Mouse (Mus musculus) lung, embryonic 15.5 days (tissue): ENCODE results near the gene Ebna1bp2. TPM values are rescaled to one million over a fixed set of nuclear protein-coding genes. Genes with fewer than 3 reads are reported as not detected.

ENCODE experiments used
- ATAC-seq: fragments of 200-750 bp; cut with Nextera tagmentation; 2 replicates; pipeline ENCODE4 v1.8.0; 2017; ENCODE audit warnings: moderate number of reproducible peaks, borderline replicate concordance; ENCODE audit not compliant: low FRiP score, low TSS enrichment; ENCODE audit errors: extremely low read depth
- H3K27ac ChIP-seq: fragments of 300-500 bp; sonication (generic); 2 replicates; pipeline ENCODE4 v1.5.1; 2015; ENCODE audit warnings: moderate library complexity, mild to moderate bottlenecking, inconsistent platforms
- H3K27me3 ChIP-seq: fragments of 300-500 bp; sonication (generic); 2 replicates; pipeline ENCODE4 v1.6.1; 2015; ENCODE audit warnings: inconsistent platforms
- H3K36me3 ChIP-seq: fragments of 300-500 bp; sonication (generic); 2 replicates; pipeline ENCODE4 v1.6.1; 2015; ENCODE audit warnings: inconsistent platforms
- H3K4me1 ChIP-seq: fragments of 300-500 bp; sonication (generic); 2 replicates; pipeline ENCODE4 v1.6.1; 2015; ENCODE audit warnings: inconsistent platforms
- H3K4me2 ChIP-seq: fragments of 300-500 bp; sonication (generic); 2 replicates; pipeline ENCODE4 v1.6.1; 2015; ENCODE audit warnings: inconsistent platforms, mild to moderate bottlenecking, moderate library complexity
- H3K4me3 ChIP-seq: fragments of 300-500 bp; sonication (generic); 2 replicates; pipeline ENCODE4 v1.5.1; 2015; ENCODE audit warnings: mild to moderate bottlenecking, inconsistent platforms
- H3K9ac ChIP-seq: fragments of 300-500 bp; sonication (generic); 2 replicates; pipeline ENCODE4 v1.6.1; 2015; ENCODE audit warnings: inconsistent platforms
- H3K9me3 ChIP-seq: fragments of 300-500 bp; sonication (generic); 2 replicates; pipeline ENCODE4 v1.6.1; 2016; ENCODE audit warnings: inconsistent platforms
- WGBS: fragments of 180-500 bp; shearing (Covaris S2); methylation state at CpG from one replicate; pipeline ENCODE4 v1.1.7; 2015; 5-methylcytosine and 5-hydroxymethylcytosine counted together
- polyA plus RNA-seq: library from polyadenylated mRNA; unstranded; fragments of >200 nt; fragmentation: Nextera tagmentation; extraction: Ambion mirVana; gene quantifications from 2 replicates; pipeline ENCODE4 v1.2.1, GENCODE M21; 2015

The Ebna1bp2 gene
- 123 and 124 TPM in 2 replicates for polyA plus RNA-seq

DNA sequence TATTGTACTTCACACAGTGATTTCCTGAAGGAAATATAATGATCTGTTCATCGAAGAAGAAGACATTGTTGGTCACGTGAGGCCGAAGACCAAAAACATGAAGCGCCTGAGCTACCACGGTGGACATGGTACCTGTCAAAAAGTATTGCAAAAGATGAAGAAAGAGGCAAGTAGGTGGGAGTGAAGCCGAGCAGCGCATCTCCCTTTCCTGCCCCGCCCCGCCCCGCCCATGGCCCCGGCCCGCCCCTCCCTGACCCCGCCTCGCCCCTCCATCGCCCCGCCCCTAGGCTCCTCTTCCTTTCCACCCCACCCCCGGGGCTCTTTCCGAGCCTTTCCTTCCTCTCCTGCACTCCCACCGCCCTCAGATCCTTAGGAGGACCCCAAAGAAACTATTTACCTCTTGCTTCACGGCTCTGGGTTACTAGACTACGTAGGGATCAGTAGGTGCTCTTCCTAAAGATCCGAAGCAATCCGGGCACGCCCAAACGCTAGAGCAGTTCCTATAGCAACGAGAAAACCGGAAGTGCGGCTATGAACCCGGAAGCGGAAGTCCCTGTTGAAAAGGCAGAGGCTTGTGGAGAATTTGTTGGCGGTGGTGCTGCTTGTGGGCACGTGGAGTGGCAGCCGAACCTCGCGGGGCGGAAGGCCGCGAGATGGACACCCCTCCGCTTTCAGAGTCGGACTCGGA lies at the start of gene Ebna1bp2, which contains the start of gene Cfap57:
Gene Ebna1bp2, plus strand, starts transcription at position 521 of the 688 bp plus-strand sequence.
Gene Cfap57, minus strand, starts transcription at position 499 of the 688 bp plus-strand sequence.
- Histone ChIP-seq H3K4me1 (peaks cover 10% of the 10 kb centered on the region; the same call in 1 of the 2 replicates), H3K9ac (peak within 1 kb of the TSS; percentile 62), H3K4me3 (peak within 1 kb of the TSS; percentile 86), H3K36me3 (peaks cover 28% of the 10 kb centered on the region), H3K27me3 (no peaks in the 10 kb centered on the region), H3K4me2 (peak within 1 kb of the TSS; percentile 86), H3K27ac (peak within 1 kb of the TSS; percentile 14; the same call in 1 of the 2 replicates), H3K9me3 (no peaks in the 10 kb centered on the region)
- ATAC-seq = peak; percentile 92
- WGBS = under 1% methylated on average over 31 of the region's 41 CpGs

DNA sequence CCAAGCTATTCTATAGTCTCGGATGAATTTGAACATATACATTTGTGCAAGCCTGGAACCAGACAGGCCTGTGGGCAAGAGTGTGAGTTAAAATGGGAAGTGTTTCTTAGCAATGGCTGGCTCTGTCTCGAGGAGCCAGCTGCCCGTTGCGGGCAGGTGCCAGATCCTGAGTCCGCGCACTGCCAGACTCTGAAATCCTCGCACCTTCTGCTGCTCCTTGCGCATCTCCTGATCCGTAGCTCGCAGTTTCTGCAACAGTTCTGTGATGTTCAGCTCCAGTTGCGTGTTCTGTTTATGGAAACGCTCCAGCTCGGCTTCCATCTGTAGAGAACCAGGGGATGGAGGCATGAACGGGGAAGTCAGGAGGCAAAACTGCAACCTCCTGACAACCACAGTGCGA lies 49.2 kb upstream of the Ebna1bp2 start:
- ATAC-seq = no peak
- no peak overlapping the region for H3K27ac ChIP-seq
- no peaks in the 10 kb centered on the region for H3K36me3 ChIP-seq
- H3K4me3 ChIP-seq = no peak overlapping the region
- peaks cover 2% of the 10 kb centered on the region; the same call in 1 of the 2 replicates for H3K27me3 ChIP-seq
- no peak overlapping the region for H3K4me2 ChIP-seq
- H3K9ac ChIP-seq = no peak overlapping the region
- H3K4me1 ChIP-seq = no peaks in the 10 kb centered on the region
- no peaks in the 10 kb centered on the region for H3K9me3 ChIP-seq
- WGBS = 73% methylated on average over 15 of the region's 15 CpGs

DNA sequence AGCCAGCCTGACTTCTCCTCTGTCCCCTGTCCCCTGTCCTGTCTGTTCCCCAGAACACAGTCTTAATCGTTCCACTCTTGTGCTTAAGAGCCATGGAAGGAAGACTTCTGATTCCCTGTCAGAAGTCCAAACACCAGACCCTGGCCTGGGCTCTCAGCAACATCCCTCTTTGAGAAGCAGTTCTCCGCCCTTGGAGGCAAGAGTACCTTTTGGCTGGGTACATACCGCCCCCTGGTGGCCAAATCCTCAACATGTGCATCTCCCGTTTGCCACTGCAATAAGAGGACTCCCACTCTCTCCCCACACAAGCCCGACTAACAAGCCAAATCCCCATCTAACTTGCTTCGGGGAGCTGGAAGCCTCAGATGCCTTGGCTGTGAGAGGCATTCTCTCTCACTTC lies 44.5 kb upstream of the Ebna1bp2 start:
- Histone ChIP-seq H3K9ac (no peak overlapping the region), H3K27me3 (peaks cover 10% of the 10 kb centered on the region; the same call in 1 of the 2 replicates), H3K4me1 (no peaks in the 10 kb centered on the region), H3K36me3 (no peaks in the 10 kb centered on the region), H3K27ac (no peak overlapping the region), H3K4me2 (no peak overlapping the region), H3K9me3 (no peaks in the 10 kb centered on the region), H3K4me3 (no peak overlapping the region)
- no peak for ATAC-seq
- 4% methylated on average over 6 of the region's 6 CpGs for WGBS

DNA sequence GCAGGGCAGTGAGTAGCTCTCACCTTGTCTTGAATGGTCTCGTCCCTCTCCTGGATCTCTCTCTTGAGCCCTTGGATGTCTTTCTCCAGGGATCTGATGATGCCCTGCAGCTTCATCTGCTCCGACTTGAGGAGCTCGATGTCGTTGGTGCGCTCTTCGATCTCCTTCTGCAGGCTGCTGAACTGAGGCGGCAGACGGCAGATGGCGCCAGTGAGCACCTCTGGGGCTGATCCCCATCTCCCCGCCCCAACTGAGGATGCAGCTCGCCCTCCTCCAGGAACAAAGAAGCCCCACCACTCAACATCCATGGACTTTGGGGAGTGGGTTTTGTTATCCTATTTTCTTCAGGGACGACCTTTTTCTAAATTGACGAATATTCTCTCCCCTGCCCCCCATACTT lies 41.3 kb upstream of the Ebna1bp2 start:
- Histone ChIP-seq H3K27ac (no peak overlapping the region), H3K9me3 (no peaks in the 10 kb centered on the region), H3K27me3 (0 out of 2 replicates have a peak, but pooled peaks cover 10% of the 10 kb centered on the region), H3K4me1 (no peaks in the 10 kb centered on the region), H3K9ac (no peak overlapping the region), H3K36me3 (no peaks in the 10 kb centered on the region), H3K4me3 (no peak overlapping the region), H3K4me2 (no peak overlapping the region)
- 47% methylated on average over 13 of the region's 13 CpGs for WGBS
- no peak for ATAC-seq

DNA sequence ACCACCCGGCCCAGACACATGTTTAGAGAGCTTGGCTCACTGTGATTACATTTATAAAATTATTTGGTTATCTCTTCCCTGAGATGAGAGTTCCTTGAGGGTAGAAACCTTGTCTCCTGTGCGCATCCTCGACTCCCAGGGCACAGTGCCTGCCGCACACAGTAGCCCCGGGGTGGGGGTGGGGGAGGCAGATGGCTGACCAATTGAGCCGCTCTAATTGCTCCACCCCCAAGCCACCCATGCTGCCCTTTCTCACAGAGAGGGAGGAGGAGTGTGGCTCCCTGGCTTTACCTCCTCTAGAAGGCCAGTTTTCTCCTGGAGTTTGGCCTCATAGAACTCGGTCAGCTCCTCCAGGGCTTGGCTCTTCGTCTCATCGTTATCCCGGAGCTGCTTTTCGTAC lies 39.1 kb upstream of the Ebna1bp2 start:
- ATAC-seq = no peak
- no peak overlapping the region for H3K4me2 ChIP-seq
- H3K9me3 ChIP-seq = no peaks in the 10 kb centered on the region
- WGBS = 44% methylated on average over 11 of the region's 11 CpGs
- no peak overlapping the region for H3K27ac ChIP-seq
- H3K4me1 ChIP-seq = no peaks in the 10 kb centered on the region
- 0 out of 2 replicates have a peak, but pooled peaks cover 7% of the 10 kb centered on the region for H3K27me3 ChIP-seq
- no peaks in the 10 kb centered on the region for H3K36me3 ChIP-seq
- H3K9ac ChIP-seq = no peak overlapping the region
- no peak overlapping the region for H3K4me3 ChIP-seq

DNA sequence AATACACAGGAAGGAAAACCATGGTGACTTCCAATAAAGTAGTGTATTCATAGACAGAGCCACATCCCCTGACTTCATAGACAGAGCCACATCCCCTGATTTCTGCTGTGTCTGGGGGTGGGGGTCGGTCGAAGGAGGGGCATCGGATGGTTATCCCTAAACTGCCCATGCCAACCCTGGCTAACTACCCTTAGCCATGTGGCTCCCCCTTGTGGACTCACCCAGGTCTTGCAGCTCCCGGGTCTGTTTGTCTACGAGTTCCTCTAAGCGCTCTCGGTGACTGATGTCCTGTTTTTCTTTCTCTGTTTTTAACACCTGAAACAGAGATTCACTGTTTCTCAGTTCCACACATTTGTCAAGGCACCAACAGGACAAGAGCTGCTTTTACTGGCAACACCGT lies 38.0 kb upstream of the Ebna1bp2 start:
- Histone ChIP-seq H3K27me3 (no peaks in the 10 kb centered on the region), H3K4me3 (no peak overlapping the region), H3K4me2 (no peak overlapping the region), H3K9ac (no peak overlapping the region), H3K27ac (no peak overlapping the region), H3K4me1 (peaks cover 5% of the 10 kb centered on the region), H3K9me3 (no peaks in the 10 kb centered on the region), H3K36me3 (no peaks in the 10 kb centered on the region)
- 90% methylated on average over 8 of the region's 8 CpGs for WGBS
- ATAC-seq = no peak

DNA sequence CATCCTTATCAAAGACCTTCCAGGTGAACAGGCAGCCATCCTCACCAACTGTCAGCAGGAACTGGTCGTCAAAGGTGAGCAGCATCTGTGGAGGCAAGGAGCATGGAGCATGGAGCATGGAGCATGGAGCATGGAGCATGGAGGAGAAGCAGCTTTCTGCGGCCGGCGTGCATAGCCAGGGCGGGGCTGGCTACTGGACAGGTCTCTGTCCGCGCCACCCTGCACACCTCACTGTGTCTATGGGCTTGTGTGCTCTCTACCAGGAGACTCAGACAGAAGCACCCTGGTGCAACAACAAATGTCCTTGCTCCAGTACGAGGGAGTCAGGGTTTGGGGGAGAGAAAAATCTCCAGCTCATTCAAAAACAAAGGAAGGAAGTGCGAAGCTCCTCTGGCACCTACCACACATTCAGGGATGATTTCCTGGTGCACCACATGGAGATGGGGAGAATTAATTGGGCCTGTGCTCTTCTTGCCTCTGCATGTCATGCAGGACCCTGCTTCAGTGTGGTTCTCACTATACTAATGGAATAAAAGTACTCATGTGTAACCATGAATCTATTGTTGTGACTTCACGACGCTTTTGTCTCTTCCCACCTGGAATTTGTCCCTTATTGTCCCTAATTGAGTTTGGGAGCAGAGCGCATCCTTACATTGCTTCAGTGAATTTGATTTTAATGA lies 31.4 kb upstream of the Ebna1bp2 start:
- peaks cover 7% of the 10 kb centered on the region for H3K4me1 ChIP-seq
- no peaks in the 10 kb centered on the region for H3K9me3 ChIP-seq
- no peak overlapping the region for H3K9ac ChIP-seq
- no peak for ATAC-seq
- no peak overlapping the region for H3K27ac ChIP-seq
- H3K27me3 ChIP-seq = no peaks in the 10 kb centered on the region
- no peak overlapping the region for H3K4me3 ChIP-seq
- no peak overlapping the region for H3K4me2 ChIP-seq
- no peaks in the 10 kb centered on the region for H3K36me3 ChIP-seq
- 63% methylated on average over 12 of the region's 12 CpGs for WGBS

DNA sequence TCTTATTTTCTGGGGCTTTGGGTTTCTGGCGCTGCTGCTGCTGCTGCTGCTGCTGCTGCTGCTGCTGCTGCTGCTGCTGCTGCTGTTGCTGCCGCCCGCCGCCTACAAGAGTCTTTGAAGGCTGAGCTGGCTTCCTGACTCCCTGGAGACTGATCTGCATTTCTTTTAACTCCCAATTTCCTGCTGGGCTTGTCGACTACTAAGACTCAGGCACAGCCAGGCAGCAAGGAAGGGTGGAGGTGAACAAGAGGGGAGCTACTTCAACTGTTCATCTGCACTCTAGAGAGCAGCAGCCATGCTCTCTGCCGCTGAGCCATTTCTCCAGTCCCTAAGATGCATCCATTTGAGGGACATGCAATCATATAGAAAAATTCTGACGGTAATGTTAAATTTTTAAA lies 30.9 kb upstream of the Ebna1bp2 start:
- Histone ChIP-seq H3K4me1 (peaks cover 7% of the 10 kb centered on the region), H3K9me3 (no peaks in the 10 kb centered on the region), H3K27me3 (no peaks in the 10 kb centered on the region), H3K9ac (no peak overlapping the region), H3K36me3 (no peaks in the 10 kb centered on the region), H3K27ac (no peak overlapping the region), H3K4me2 (no peak overlapping the region), H3K4me3 (no peak overlapping the region)
- ATAC-seq = no peak
- 10% methylated on average over 7 of the region's 7 CpGs for WGBS

DNA sequence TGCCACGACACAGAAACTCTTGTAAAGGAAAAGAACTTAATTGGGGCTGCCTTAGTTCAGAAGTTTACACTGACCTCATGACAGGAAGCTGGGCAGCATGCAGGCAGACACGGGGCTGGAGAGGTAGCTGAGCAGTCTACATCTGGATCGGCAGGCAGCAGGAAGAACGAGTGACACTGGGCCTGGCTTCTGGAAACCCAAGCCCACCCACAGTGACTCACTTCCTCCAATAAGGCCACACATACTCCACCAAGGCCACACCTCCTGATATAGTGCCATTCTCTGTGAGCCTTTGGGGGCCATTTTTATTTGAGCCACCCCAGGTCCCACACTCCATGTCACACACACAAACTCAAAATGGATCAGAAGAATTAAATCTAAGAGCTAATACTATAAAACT lies 16.5 kb upstream of the Ebna1bp2 start:
- Histone ChIP-seq H3K9me3 (no peaks in the 10 kb centered on the region), H3K27me3 (no peaks in the 10 kb centered on the region), H3K4me1 (no peaks in the 10 kb centered on the region), H3K36me3 (no peaks in the 10 kb centered on the region), H3K4me3 (no peak overlapping the region), H3K4me2 (no peak overlapping the region), H3K27ac (no peak overlapping the region), H3K9ac (no peak overlapping the region)
- ATAC-seq = no peak
- 30% methylated on average over 4 of the region's 4 CpGs for WGBS

DNA sequence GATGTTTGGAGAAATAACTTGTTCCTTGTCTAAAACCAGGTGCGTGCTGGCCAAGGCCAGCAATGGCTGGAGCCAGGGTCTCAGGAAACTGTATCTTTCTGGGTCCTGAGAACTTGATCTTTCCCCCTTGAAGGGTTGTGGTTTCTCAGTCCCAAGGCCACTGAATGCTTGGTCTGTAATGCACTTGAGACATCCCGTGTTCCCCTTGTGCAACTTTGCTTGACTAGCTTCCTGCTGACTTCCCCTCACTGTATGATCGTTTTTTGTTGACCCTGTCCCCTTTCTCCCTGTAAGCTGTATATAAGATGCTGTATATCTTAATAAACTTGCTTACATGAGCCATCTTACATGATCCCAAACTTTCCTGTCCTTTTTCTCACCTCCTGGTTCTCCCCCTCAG lies 10.8 kb upstream of the Ebna1bp2 start:
- no peaks in the 10 kb centered on the region; the same call in 1 of the 2 replicates for H3K27me3 ChIP-seq
- H3K4me3 ChIP-seq = no peak overlapping the region
- H3K9ac ChIP-seq = no peak overlapping the region
- WGBS = 52% methylated on average over 3 of the region's 3 CpGs
- H3K36me3 ChIP-seq = no peaks in the 10 kb centered on the region
- H3K27ac ChIP-seq = no peak overlapping the region
- no peak for ATAC-seq
- no peaks in the 10 kb centered on the region for H3K4me1 ChIP-seq
- no peak overlapping the region for H3K4me2 ChIP-seq
- H3K9me3 ChIP-seq = no peaks in the 10 kb centered on the region

DNA sequence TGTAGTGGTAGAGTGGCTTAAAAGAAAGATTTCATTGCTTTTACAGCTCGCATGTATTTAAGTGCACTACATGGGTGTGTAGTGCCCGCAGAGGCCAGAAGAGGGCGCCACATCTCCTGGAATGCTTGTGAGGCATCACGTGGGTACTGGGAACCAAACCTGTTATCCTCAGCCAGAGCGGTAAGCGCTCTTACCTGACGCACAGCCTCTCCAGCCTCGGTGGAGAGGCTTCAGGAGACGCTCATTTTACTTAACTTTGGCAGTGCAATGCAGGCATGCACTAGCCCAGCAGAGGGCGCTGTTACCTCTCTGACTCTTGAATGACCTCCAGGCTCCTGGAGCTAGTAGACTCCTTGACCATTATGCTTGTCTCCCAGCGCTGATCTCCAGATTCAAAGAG lies 8.0 kb upstream of the Ebna1bp2 start:
- Histone ChIP-seq H3K27ac (no peak overlapping the region), H3K27me3 (no peaks in the 10 kb centered on the region; the same call in 1 of the 2 replicates), H3K4me2 (no peak overlapping the region), H3K4me1 (no peaks in the 10 kb centered on the region), H3K4me3 (no peak overlapping the region), H3K9ac (no peak overlapping the region), H3K36me3 (no peaks in the 10 kb centered on the region), H3K9me3 (no peaks in the 10 kb centered on the region)
- ATAC-seq = no peak
- 19% methylated on average over 11 of the region's 11 CpGs for WGBS

DNA sequence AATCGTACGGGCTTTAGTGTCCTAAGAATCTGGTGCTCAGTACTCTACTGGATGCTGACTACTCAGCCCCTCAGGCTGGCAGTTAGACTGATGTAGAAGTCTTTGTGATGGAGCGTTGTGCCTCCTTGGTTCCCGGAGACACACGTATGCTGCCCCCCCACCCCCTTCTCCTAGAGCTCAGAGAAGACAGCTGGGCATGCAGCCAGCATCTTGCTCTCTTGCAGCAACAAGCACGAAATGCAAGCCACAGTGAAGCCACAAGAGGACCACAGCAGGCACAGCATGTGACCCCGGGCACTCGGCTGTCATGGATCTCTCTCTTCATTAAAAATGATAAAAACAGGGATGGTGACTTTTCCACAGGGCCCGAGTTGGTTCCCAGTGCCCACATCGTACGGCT lies 5.2 kb upstream of the Ebna1bp2 start:
- Histone ChIP-seq H3K27me3 (no peaks in the 10 kb centered on the region; the same call in 1 of the 2 replicates), H3K4me2 (no peak overlapping the region), H3K27ac (no peak overlapping the region), H3K9me3 (no peaks in the 10 kb centered on the region), H3K4me1 (no peaks in the 10 kb centered on the region; the same call in 1 of the 2 replicates), H3K4me3 (no peak overlapping the region), H3K36me3 (no peaks in the 10 kb centered on the region), H3K9ac (no peak overlapping the region)
- no peak for ATAC-seq
- 78% methylated on average over 11 of the region's 11 CpGs for whole genome bisulfite sequencing
